Mouse (Mus musculus) heart, postnatal 36 days (tissue): ENCODE measurements around the gene Igf2r. TPM values are rescaled to one million over a fixed set of nuclear protein-coding genes. Genes with fewer than 3 reads are reported as not detected.

Source experiments
- DNase-seq, 2 experiments: peaks; one replicate each; pipeline ENCODE4 v3.0.0; 2021 to 2022
- intact Hi-C: fragments of 180-260 bp; cut with DNase I; formaldehyde crosslinking; loops from one replicate; pipeline ENCODE4 v1.15.1; 2025
- total RNA-seq, 2 experiments: library from RNA; stranded (reverse); gene quantifications; 2 replicates each; pipeline ENCODE4 v1.2.3; 2021

Igf2r gene
- total RNA-seq, 2 experiments from 2014 or later, result 109 to 113 TPM

DNA sequence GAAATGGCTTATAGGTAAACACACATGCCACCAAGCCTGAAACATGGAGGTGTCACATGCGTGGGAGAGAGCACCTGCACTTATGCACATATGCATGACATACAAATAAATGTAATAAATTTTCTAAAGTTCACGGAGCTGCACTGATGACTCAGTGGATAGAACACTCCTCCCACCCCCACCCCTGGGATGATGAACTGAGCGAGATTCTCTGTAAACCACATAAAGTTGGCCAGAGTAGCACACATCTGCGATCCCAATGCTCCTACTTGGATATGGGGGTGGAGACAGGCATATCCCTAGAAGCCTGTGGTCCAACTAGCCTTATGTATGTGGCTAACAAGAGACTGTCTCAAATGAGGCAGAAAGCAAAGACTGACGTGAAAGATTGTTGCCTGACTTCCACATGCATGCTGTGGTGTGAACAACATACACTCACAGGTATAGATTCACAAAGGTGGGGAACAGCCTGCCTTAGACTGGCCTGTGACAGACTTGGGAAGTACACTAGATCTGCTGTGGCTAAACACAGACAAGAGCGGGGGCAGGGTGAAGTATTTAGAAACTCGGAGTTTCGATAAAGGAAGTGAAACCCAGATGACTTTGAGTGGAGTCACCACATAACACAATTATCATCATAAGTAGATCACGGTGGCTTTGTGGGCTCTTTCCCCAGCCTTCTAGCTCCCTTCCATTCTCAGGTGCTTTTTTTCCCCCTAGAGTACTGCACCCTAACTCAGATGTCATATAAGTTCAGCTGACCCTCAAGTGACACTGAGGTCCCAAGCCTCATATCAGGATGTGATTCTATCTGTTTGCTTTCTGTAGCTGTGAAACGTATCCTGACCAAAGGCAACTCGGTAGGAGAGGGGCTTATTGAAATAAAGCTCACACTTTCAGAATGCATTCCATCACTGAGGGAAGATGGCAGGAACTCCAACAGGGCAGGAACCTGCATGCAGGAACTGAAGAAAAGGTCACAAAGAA, 13.7 kb upstream of the Igf2r start:
- no peak for DNase-seq
- intact Hi-C loops, result no loop called here

DNA sequence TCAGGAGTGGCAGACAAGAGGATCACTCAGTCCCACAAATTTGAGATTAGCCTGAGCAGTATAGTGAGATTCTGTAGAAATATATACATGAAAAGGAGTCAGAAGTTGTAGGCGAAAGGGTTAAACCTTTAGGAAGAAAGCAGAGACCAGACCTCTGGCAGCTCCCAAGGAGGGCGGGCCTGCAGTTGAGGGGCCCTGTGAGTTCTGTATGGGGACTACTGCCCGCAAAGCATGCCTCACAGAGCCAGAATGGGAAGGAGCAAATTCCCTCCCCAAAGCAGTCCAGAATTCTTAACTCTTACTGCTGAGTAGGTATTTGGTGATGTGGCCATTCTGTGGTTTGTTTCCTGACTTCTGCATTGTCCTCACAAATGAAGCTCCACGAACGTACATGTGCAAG, 11.6 kb upstream of the Igf2r start:
- DNase-seq, result no peak
- intact Hi-C loops, result no loop called here

DNA sequence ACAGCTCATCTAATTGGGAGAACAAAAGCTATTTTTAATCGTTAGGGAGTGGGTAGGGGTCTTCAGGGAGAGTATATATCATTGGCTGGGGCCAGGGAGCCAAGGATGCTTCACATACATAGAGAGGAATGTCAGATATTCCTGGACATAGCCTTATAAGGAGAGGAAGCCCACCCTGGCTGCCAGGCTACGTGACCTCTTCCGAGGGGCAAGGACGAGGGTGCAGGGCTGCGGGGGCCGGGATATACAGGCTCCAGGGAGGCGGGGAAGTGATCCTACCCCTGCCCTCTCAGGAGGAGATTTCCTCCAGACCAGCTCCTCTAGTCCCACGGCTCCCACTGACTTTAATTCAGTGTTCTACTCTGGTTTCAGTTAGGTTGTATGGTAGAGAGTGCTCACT, 10.7 kb upstream of the Igf2r start:
- intact Hi-C loops, result no loop called here
- DNase-seq, result no peak

GRCm38 (mm10) chr17:12779442-12779841, 10.0 kb upstream of the Igf2r start:
- no peak for DNase-seq
- intact Hi-C loops, result no loop called here

DNA sequence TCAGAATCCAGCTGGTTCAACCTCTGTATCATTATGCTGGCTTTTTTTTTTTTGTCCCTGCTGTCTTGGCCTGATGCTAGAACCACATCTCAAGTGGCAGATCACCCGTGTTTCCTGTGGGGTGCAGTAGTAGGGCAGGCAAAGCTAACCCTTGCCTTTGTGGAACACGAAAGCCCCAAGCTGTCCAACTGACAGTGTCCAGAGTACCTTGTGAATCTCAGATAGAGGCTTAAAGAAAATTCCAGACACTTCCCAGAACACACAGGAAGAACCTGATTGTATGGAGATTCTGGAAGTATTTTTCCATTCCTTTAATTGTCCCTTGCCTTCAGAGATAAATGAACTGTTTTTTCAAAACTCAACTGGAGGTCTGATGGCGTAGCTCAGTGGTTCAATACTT, 4.5 kb upstream of the Igf2r start:
- intact Hi-C loops, result no loop called here
- DNase-seq, result no peak

DNA sequence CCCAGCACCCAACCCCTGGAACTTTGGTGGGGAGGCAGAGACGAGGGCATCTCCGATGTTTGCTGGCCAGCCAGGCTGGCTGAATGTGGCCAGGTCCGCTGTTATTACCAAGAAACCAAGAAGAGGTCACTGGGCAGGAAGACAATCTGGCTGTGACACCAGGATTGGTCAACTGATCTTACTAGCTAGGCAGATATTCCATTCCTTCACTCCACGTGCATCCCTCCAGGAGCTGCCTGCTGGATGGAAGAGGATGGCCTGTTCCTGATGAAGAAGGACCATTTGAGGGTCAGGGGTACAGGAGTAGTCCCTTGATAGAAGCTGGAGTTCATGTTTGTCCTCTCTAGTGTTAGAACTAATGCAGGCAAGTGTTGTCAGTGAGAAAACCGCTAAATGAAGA, 1.0 kb upstream of the Igf2r start:
- no peak for DNase-seq
- intact Hi-C loops, result no loop called here

DNA sequence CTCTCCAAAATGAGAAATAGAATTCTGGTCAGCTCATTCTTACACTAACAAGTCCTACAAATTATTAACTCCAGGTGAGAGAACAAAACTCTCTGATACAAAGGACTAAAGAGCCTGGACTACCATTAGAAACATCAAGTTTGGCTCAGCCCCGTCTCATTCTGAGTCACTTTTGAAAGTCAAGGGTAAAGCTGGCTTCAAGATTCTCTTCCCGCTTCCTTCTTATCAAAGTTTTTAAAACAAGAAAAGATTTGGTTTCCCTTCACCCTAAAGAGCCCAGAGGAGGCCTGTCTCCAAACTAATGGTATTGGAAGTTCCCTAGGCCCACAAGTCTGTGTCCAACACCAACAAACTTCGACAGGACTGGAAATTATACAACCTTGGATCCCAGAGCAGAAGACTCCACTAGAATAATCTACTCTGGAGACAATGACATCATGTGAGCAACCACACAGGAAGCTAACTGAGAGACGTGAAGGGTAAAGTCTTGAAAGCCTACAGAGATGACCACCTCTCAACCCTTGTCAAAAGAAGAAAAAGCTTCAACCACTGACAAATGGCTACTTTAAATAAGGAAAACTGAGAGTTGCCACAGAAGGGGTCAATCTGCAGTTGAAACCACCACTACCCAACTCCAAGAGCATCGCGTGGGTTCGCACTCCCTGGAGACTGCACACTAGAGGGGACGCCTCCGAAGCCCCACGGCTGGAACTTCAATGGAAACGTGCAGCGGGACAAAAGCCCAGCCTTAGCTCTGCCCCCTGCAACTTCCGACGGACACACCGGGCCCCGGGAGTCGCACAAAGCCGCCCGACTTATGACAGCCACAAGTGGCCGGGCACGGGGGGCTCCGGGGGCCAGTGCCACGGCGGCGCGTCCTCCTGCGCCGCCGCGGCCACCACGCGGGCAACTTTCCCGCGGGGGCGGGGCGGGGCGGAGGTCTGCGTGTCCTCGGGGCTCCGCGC, 767 bp downstream of the Igf2r start:
- intact Hi-C loops, result no loop called here
- DNase-seq, result no peak

DNA sequence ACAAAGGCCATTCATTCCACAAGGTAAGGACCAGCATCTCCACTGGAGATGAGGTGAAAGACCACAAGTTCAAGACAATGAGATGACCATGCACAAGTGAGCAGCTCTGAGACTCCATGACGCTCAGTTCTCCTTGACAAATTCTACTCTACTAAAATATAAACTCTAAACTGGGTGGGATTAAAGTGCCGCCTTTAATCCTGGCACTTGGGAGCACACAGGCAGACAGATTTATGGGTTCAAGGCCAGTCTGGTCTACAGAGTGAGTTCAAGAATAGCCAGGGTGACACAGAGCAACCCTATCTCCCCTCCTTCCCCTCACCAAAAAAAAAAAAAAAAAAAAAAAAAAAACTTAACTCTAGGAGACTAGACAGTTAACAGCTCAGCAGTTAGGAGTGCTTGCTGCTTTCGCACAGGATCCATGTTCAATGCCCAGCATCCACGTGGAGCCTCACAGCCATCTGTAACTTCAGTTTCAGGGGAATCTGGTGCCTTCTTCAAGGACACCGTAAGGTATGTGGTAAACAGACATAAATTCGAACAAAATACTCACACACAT, 2.1 kb downstream of the Igf2r start:
- no peak for DNase-seq
- intact Hi-C loops, result no loop called here

GRCm38 (mm10) chr17:12763412-12763811, 6.1 kb downstream of the Igf2r start:
- DNase-seq, result no peak
- intact Hi-C loops, result no loop called here

DNA sequence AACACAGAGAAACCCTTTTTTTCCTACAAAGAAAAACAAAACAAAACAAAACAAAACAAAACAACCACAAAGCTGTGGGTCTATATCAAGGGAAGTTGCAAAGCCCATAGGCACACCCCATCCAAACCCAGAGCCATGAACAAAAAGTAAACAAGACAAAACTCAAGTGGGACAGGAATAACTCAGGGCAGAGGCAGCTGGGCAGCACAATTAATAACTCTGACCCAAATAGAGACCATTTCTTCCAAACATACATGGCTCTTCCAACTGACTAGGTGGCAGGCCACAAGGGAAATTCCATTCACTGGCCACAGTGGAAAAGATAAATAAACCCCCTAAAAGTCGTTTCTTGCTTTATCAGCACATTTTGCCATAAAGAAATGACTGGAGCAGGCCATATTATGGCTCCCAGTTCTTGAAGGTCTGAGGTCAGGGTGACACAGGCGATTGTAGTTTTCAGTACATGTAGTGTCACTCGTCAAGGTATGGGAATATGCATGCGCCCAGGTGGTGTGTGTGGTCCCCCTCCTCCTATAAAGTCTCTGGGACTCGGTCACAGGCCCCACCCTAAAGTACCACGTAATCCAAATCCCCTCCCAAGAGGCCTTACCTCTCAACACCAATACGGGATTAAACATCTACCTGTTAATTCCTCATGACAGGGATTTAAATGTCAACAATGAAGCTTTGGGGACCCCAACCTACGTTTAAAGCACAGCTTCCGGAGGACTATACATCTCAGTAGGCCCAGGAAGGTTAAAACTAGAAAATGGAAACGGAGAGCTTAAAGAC, 8.9 kb downstream of the Igf2r start:
- intact Hi-C loops, result loop anchor here (2.0 kb wide), 1 partner anchor 50 kb away; no protein-coding TSS in a partner anchor
- no peak for DNase-seq

- intact Hi-C loops, result loop anchor here (2.0 kb wide), 3 partner anchors 17 to 51 kb away; no protein-coding TSS in a partner anchor
Measured at GRCm38 (mm10) chr17:12759646-12760074, 9.8 kb downstream of the Igf2r start.

GRCm38 (mm10) chr17:12758701-12759455, 10.6 kb downstream of the Igf2r start:
- DNase-seq, result no peak
- intact Hi-C loops, result loop anchor here (2.0 kb wide), 2 partner anchors 16 to 34 kb away; no protein-coding TSS in a partner anchor

More at GRCm38 (mm10) chr17:12759646-12760074, 9.8 kb downstream of the Igf2r start:
- DNase-seq, result peak; percentile 68 to 73

DNA sequence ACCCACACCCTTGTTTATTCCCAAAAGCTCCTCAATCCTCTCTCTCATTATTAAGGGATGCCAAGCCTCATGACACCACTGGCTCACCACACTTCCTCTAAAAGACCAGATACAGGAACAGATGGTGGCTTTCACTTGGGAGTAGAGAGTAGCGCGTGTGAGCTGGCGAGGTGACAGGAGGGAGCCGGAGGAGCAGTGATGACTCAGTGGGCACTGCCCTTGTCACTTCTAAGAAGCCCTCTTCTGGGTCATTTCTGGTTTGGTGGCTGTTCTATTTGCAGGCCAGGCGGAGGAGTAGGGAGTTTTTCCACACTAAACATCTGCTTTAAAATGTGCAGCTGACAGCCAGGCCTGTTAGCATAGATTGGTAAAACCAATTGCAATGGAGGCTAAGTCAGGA, 11.5 kb downstream of the Igf2r start:
- peak in 1 of 2 experiments; percentile 51 for DNase-seq
- intact Hi-C loops, result loop anchor here (2.0 kb wide), 2 partner anchors 15 to 35 kb away; no protein-coding TSS in a partner anchor

- no peak for DNase-seq
- intact Hi-C loops, result no loop called here
Measured at GRCm38 (mm10) chr17:12757161-12757560, 12.3 kb downstream of the Igf2r start.

DNA sequence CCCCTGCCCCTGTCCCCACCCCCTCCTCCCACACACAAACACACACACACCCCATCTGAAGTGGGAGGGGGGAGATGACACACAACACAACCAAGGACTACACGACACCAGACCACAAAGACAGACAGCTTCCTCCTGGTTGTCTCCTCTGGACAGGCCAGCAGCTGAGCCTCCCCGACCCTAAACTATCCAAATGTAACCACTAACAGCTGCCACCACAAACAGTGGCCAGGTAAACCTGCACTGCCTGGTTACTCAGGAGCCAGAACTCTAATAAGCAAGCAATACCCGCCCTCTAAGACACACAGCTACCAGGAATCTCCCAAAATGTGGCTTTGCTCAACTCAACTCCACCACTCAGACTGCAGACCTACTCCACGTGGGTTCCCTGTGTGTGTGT, 13.5 kb downstream of the Igf2r start:
- intact Hi-C loops, result no loop called here

GRCm38 (mm10) chr17:12755146-12755545, 14.3 kb downstream of the Igf2r start:
- intact Hi-C loops, result no loop called here
- DNase-seq, result no peak

More for the DNA sequence above, 13.5 kb downstream of the Igf2r start:
- no peak for DNase-seq

GRCm38 (mm10) chr17:12754243-12755007, 15.0 kb downstream of the Igf2r start:
- intact Hi-C loops, result no loop called here

DNA sequence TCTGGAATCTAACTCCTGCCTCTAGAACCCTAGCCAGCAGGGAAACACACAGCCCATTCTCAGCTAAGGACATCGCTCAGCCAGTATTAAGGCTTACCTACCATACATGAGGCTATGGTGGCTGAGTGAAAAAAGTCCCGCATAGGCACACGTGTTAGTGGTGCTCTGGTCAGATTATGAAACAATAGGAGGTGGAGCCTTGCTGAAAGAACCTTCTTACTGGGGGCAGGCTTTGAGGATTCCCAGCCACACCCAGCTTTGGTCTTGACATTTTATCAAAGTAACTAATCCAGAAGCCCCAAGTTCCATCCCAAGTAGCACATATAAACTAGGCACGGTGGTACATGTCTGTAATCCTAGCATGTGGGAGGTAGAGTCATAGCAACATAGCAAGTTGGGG, 16.4 kb downstream of the Igf2r start:
- DNase-seq, result no peak
- intact Hi-C loops, result no loop called here

More at GRCm38 (mm10) chr17:12754243-12755007, 15.0 kb downstream of the Igf2r start:
- DNase-seq, result no peak
